Mouse (Mus musculus): ENCODE data around the gene Fbxl19. TPM values are rescaled to one million over a fixed set of nuclear protein-coding genes. Genes with fewer than 3 reads are reported as not detected.

Gene Fbxl19
- polyA plus RNA-seq, 1 experiment = 17.4 TPM

DNA sequence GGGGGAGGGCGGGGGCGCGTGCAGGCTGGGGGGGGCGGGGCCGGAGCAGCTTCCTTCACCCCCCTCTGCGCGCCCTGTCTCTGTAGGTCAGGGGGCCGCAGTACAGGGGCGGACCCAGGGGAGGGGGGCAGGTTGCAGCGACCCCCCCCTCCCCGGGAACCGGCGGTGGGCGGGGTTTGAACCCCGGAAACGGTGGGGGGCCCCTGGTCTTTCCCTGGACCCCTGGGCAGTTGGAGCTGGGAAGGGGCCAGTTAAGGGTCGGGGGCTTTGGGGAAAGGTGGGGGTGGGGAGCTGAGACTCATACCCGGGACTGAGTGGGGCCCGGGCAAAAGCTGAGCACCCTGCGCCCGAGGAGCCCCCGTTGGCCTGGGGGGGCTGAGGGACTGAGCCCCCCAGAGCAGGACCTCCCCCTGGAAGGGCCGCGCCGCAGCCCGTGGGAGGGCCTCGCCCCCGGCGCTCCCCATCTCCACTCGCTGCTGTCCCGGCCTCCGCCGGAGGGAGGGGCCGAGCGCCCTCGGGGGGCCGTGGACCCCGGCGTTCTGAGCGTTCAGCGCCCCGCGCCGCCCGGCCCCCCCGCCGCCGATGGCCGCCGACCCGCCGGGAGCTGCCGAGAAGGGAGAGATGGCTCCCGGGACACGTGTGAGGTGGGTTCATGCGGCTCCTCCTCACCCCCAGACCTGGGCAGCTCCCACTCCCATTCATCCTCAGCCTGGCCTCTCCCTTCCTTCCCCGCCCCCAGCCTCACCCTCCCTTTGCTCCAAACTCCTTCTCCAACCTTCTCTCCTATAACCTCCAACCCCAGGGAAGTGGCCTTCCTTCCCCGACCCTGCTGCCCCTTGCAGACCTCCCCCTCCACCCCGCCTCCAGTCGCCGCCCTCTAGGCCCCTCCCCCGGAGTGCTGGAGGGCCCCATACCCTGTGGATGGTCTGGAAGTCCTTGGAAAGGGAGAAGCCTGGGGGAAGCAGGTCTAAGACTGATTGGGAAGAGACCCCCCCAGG, 2.5 kb downstream of the Fbxl19 start:
- WGBS = 2% methylated on average over 57 of the region's 62 CpGs
- no peaks in the 10 kb centered on the region for H3K27me3 ChIP-seq (ENCODE audit: control insufficient read depth, insufficient read depth, low read length)
- TF ChIP-seq POLR2A (IDR thresholded peaks at IDR 0.05; ENCODE audit: low read depth, low read length) (no peak), CTCF (IDR thresholded peaks at IDR 0.05; ENCODE audit: extremely low read depth, insufficient read depth, insufficient read length, insufficient replicate concordance) (no peak)
- peaks cover 5% of the 10 kb centered on the region for H3K36me3 ChIP-seq (ENCODE audit: control insufficient read depth, insufficient read depth, low read length)
- H3K27ac ChIP-seq (ENCODE audit: insufficient read depth, low read length) = no peak overlapping the region
- peaks cover 6% of the 10 kb centered on the region; the same call in 1 of the 2 replicates for H3K4me1 ChIP-seq (ENCODE audit: control insufficient read depth, insufficient read depth, insufficient read length)
- peak overlapping the region; percentile 87 for H3K4me3 ChIP-seq (ENCODE audit: extremely low read depth, insufficient read depth, insufficient read length)
- no peak for DNase-seq (ENCODE audit: low read depth in 1 of 2, low spot score in 2 of 2)

DNA sequence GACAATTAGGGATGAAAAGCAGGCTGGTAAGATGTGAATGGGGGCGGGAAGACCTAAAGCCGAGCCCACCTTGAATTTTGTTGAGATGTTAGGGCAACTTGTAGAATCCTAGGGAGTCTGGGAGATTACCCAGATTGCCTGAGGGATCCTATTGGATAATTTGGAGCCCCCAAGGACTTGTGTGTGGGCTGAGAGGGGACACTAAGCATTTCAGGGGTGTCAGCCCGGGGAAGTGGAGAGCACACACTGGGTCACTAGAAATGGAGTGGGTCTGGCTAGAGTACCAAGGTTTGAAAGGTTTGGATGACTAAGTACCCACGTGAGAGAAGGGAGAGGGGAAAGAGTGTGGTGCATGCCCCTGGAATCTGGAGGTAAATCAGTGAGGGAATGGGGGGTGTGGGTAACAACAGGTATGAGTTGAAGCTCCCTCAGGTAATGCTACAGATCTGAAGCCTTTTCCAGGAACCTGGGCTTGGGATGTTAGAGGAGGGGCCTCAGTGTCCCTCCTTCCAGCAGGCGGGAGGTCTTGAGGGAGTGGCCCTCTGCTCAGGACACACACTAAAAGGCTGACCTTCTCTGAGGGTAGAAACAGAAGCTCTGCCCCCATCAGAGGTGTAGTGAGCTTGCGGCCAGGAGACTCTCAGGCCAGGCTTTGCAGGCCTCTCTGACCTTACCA, 3.4 kb downstream of the Fbxl19 start:
- Histone ChIP-seq H3K4me1 (ENCODE audit: control insufficient read depth, insufficient read depth, insufficient read length) (peaks cover 6% of the 10 kb centered on the region; the same call in 1 of the 2 replicates), H3K4me3 (ENCODE audit: extremely low read depth, insufficient read depth, insufficient read length) (no peak overlapping the region), H3K27me3 (ENCODE audit: control insufficient read depth, insufficient read depth, low read length) (no peaks in the 10 kb centered on the region), H3K36me3 (ENCODE audit: control insufficient read depth, insufficient read depth, low read length) (peaks cover 9% of the 10 kb centered on the region), H3K27ac (ENCODE audit: insufficient read depth, low read length) (no peak overlapping the region)
- no peak for DNase-seq (ENCODE audit: low read depth in 1 of 2, low spot score in 2 of 2)
- TF ChIP-seq POLR2A (IDR thresholded peaks at IDR 0.05; ENCODE audit: low read depth, low read length) = no peak
- WGBS = 88% methylated on average over 6 of the region's 6 CpGs

DNA sequence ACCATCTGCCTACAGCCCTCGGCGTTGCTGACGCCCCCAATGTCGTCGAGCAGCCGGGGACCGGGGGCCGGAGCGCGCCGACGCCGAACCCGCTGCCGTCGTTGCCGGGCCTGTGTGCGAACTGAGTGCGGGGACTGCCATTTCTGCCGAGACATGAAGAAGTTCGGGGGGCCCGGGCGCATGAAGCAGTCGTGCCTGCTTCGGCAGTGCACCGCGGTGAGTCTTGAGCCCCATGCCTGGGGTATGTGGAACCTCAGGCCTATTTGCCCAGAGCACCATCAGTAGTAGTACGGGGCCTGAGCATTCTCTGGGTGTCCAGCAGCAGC, 3.9 kb downstream of the Fbxl19 start:
- Histone ChIP-seq H3K4me3 (ENCODE audit: extremely low read depth, insufficient read depth, insufficient read length) (no peak overlapping the region), H3K36me3 (ENCODE audit: control insufficient read depth, insufficient read depth, low read length) (peaks cover 9% of the 10 kb centered on the region), H3K27me3 (ENCODE audit: control insufficient read depth, insufficient read depth, low read length) (no peaks in the 10 kb centered on the region), H3K4me1 (ENCODE audit: control insufficient read depth, insufficient read depth, insufficient read length) (peaks cover 6% of the 10 kb centered on the region; the same call in 1 of the 2 replicates), H3K27ac (ENCODE audit: insufficient read depth, low read length) (no peak overlapping the region)
- DNase-seq (ENCODE audit: low read depth in 1 of 2, low spot score in 2 of 2) = no peak
- WGBS = 95% methylated on average over 28 of the region's 28 CpGs
- TF ChIP-seq POLR2A (IDR thresholded peaks at IDR 0.05; ENCODE audit: low read depth, low read length) (no peak), CTCF (IDR thresholded peaks at IDR 0.05; ENCODE audit: extremely low read depth, insufficient read depth, insufficient read length, insufficient replicate concordance) (no peak)

GRCm38 (mm10) chr7:127750131-127751127, 6.1 kb downstream of the Fbxl19 start:
- Histone ChIP-seq H3K4me3 (ENCODE audit: extremely low read depth, insufficient read depth, insufficient read length) (no peak overlapping the region), H3K27me3 (ENCODE audit: control insufficient read depth, insufficient read depth, low read length) (no peaks in the 10 kb centered on the region), H3K27ac (ENCODE audit: insufficient read depth, low read length) (no peak overlapping the region), H3K36me3 (ENCODE audit: control insufficient read depth, insufficient read depth, low read length) (peaks cover 9% of the 10 kb centered on the region), H3K4me1 (ENCODE audit: control insufficient read depth, insufficient read depth, insufficient read length) (peaks cover 6% of the 10 kb centered on the region; the same call in 1 of the 2 replicates)
- DNase-seq (ENCODE audit: low read depth in 1 of 2, low spot score in 2 of 2) = no peak
- TF ChIP-seq POLR2A (IDR thresholded peaks at IDR 0.05; ENCODE audit: low read depth, low read length) = no peak
- TF ChIP-seq CTCF (IDR thresholded peaks at IDR 0.05; ENCODE audit: extremely low read depth, insufficient read depth, insufficient read length, insufficient replicate concordance) = no peak
- WGBS = 90% methylated on average over 19 of the region's 19 CpGs

GRCm38 (mm10) chr7:127751619-127752018, 7.3 kb downstream of the Fbxl19 start:
- 97% methylated on average over 5 of the region's 5 CpGs for WGBS
- H3K36me3 ChIP-seq (ENCODE audit: control insufficient read depth, insufficient read depth, low read length) = peaks cover 9% of the 10 kb centered on the region
- H3K27ac ChIP-seq (ENCODE audit: insufficient read depth, low read length) = no peak overlapping the region
- DNase-seq (ENCODE audit: low read depth in 1 of 2, low spot score in 2 of 2) = no peak
- no peaks in the 10 kb centered on the region for H3K27me3 ChIP-seq (ENCODE audit: control insufficient read depth, insufficient read depth, low read length)
- TF ChIP-seq POLR2A (IDR thresholded peaks at IDR 0.05; ENCODE audit: low read depth, low read length) = no peak
- no peak for TF ChIP-seq CTCF (IDR thresholded peaks at IDR 0.05; ENCODE audit: extremely low read depth, insufficient read depth, insufficient read length, insufficient replicate concordance)
- no peak overlapping the region for H3K4me3 ChIP-seq (ENCODE audit: extremely low read depth, insufficient read depth, insufficient read length)
- peaks cover 5% of the 10 kb centered on the region; the same call in 1 of the 2 replicates for H3K4me1 ChIP-seq (ENCODE audit: control insufficient read depth, insufficient read depth, insufficient read length)

DNA sequence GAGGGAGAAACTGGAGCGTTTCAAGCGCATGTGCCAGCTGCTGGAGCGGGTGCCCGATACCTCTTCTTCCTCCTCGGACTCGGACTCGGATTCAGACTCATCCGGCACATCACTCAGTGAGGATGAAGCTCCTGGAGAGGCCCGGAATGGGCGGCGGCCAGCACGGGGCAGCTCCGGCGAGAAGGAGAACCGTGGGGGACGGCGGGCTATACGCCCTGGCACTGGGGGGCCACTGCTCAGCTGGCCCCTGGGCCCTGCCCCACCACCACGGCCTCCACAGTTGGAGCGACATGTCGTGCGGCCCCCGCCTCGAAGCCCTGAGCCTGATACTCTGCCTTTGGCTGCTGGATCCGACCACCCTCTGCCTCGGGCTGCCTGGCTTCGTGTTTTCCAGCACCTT, 7.7 kb downstream of the Fbxl19 start:
- H3K4me3 ChIP-seq (ENCODE audit: extremely low read depth, insufficient read depth, insufficient read length) = no peak overlapping the region
- 97% methylated on average over 27 of the region's 27 CpGs for WGBS
- H3K36me3 ChIP-seq (ENCODE audit: control insufficient read depth, insufficient read depth, low read length) = peaks cover 9% of the 10 kb centered on the region

More for the DNA sequence above, 7.7 kb downstream of the Fbxl19 start:
- Histone ChIP-seq H3K4me1 (ENCODE audit: control insufficient read depth, insufficient read depth, insufficient read length) (0 out of 2 replicates have a peak, but pooled peaks cover under 1% of the 10 kb centered on the region), H3K27ac (ENCODE audit: insufficient read depth, low read length) (no peak overlapping the region), H3K27me3 (ENCODE audit: control insufficient read depth, insufficient read depth, low read length) (no peaks in the 10 kb centered on the region)
- no peak for DNase-seq (ENCODE audit: low read depth in 1 of 2, low spot score in 2 of 2)
- no peak for TF ChIP-seq CTCF (IDR thresholded peaks at IDR 0.05; ENCODE audit: extremely low read depth, insufficient read depth, insufficient read length, insufficient replicate concordance)
- no peak for TF ChIP-seq POLR2A (IDR thresholded peaks at IDR 0.05; ENCODE audit: low read depth, low read length)

Data from spleen, adult 2 months (tissue).